Mouse (Mus musculus): ENCODE results near the gene Ap4b1.
"Not testable (repeated sequence)": the region's sequence is repeated elsewhere in the genome, so short reads cannot be mapped to it uniquely, and the experiment has no call there.

Ap4b1 gene

GRCm38 (mm10) chr3:103808891-103809798, at the start of gene Ap4b1, which contains the start of the genes Dclre1b and Gm43064:
TSS of gene Ap4b1 (plus strand) at chr3:103809520.
TSS of gene Dclre1b (minus strand) at chr3:103809444.
TSS of gene Gm43064 (plus strand) at chr3:103809573.
- peak; percentile 95 to 96 for DNase-seq

- no peak for DNase-seq
Observed at GRCm38 (mm10) chr3:103766789-103767188, 42.5 kb upstream of the Ap4b1 start.

- DNase-seq, result peak; percentile 88 to 91
Observed at GRCm38 (mm10) chr3:103771531-103772130, 37.7 kb upstream of the Ap4b1 start.

- DNase-seq, result peak; percentile 52 to 63
Observed at GRCm38 (mm10) chr3:103772846-103773245, 36.5 kb upstream of the Ap4b1 start.

GRCm38 (mm10) chr3:103773508-103773907, 35.8 kb upstream of the Ap4b1 start:
- peak in 1 of 2 experiments; percentile 15 for DNase-seq

- no peak for DNase-seq
Observed at GRCm38 (mm10) chr3:103774009-103774408, 35.3 kb upstream of the Ap4b1 start.

GRCm38 (mm10) chr3:103777940-103778339, 31.4 kb upstream of the Ap4b1 start:
- DNase-seq, result no peak

- no peak for DNase-seq
Observed at GRCm38 (mm10) chr3:103778660-103779059, 30.7 kb upstream of the Ap4b1 start.

GRCm38 (mm10) chr3:103779183-103779582, 30.1 kb upstream of the Ap4b1 start:
- DNase-seq, result no peak

- no peak for DNase-seq
Observed at GRCm38 (mm10) chr3:103780271-103780670, 29.0 kb upstream of the Ap4b1 start.

GRCm38 (mm10) chr3:103780777-103781176, 28.5 kb upstream of the Ap4b1 start:
- DNase-seq, result no peak

- DNase-seq, result no peak
Observed at GRCm38 (mm10) chr3:103782844-103783609, 26.3 kb upstream of the Ap4b1 start.

- no peak for DNase-seq
Observed at GRCm38 (mm10) chr3:103787225-103787624, 22.1 kb upstream of the Ap4b1 start.

- peak; percentile 31 for DNase-seq
Observed at GRCm38 (mm10) chr3:103789096-103789495, 20.2 kb upstream of the Ap4b1 start.

- peak; percentile 62 to 65 for DNase-seq
Observed at GRCm38 (mm10) chr3:103789891-103790345, 19.4 kb upstream of the Ap4b1 start.

- DNase-seq, result peak in 1 of 2 experiments; percentile 51
Observed at GRCm38 (mm10) chr3:103790346-103791145, 18.8 kb upstream of the Ap4b1 start.

- peak; percentile 96 for DNase-seq
Observed at GRCm38 (mm10) chr3:103791230-103792110, 17.9 kb upstream of the Ap4b1 start, which contains the start of gene Hipk1. TSS of gene Hipk1 (minus strand) at chr3:103791563.

- DNase-seq, result not testable (repeated sequence)
Observed at GRCm38 (mm10) chr3:103792111-103792406, 17.3 kb upstream of the Ap4b1 start.

GRCm38 (mm10) chr3:103792566-103792965, 16.8 kb upstream of the Ap4b1 start:
- DNase-seq, result peak in 1 of 2 experiments; percentile 53

- DNase-seq, result no peak
Observed at GRCm38 (mm10) chr3:103796389-103796788, 12.9 kb upstream of the Ap4b1 start.

GRCm38 (mm10) chr3:103799507-103799906, 9.8 kb upstream of the Ap4b1 start:
- no peak for DNase-seq
